Mouse (Mus musculus) kidney, adult 2 months (tissue): ENCODE measurements around the gene Fzd2.

Experiments used
- CTCF ChIP-seq: fragments of 200-500 bp; conservative IDR thresholded peaks from 2 replicates; pipeline ENCODE4 v1.5.1; 2011; ENCODE audit warnings: low read depth, mild to moderate bottlenecking, control low read depth, low read length, moderate library complexity, mixed read lengths; ENCODE audit not compliant: insufficient read depth, insufficient read length
- POLR2A ChIP-seq: fragments of 200-500 bp; IDR thresholded peaks from one replicate; pipeline ENCODE4 v1.6.1; 2011; ENCODE audit warnings: low read depth, low read length, control low read depth

DNA sequence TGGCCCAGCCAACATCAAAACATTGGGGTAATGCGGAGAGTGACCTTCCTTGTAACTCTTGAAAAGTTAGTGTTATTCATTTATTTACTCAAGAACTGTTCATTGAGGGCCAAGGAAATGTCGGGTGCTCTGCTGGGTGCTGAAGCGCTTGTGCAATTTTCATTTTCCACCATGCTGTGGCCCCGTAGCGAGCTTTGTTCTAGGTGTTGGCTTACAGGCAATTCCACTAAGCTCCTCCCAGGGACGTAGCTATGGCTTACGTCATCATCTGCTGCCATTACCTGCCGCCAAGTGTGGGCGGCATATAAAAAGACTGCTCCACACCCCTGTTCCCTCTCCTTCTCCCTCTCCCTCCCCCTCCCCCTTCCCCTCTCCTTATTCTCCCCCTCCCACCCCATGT is 29.2 kb downstream of the Fzd2 start:
- TF ChIP-seq CTCF (no peak), POLR2A (no peak)
